Mouse (Mus musculus): ENCODE measurements around the gene St5. TPM values are rescaled to one million over a fixed set of nuclear protein-coding genes. Genes with fewer than 3 reads are reported as not detected.

The St5 gene
- polyA plus RNA-seq, 1 experiment, result 47.6 TPM

DNA sequence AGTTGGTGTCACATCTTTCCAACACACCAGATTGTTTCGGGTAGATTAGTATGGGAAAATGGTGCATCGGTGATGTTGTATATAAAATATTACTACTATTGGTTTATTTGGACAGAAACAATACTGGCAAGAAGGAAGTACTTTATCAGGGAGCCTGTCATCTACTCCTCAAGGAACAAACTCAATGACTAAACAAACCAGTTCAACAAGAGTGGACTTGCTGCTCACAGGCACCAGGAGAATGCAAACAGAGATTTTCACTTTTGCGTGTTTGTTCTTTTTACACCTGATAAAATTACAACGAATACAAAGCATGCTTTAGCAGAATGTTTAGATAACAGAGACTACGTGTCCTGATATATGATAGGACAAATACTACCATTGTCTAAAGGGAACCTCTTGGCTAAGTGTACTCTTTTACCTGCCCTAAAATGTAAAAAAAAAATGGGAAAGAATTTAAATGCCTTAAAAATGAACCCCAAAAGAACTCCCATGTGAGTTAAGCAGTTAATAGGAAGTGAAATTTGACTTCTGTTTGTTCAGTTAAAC lies 36.5 kb upstream of the St5 start:
- WGBS, result 61% methylated on average over 5 of the region's 5 CpGs
- no peak overlapping the region for H3K4me3 ChIP-seq (ENCODE audit: insufficient read depth, low read depth, low read length)
- no peak for DNase-seq
- H3K27ac ChIP-seq (ENCODE audit: insufficient read depth, low read depth, low read length), result no peak overlapping the region
- H3K36me3 ChIP-seq (ENCODE audit: control insufficient read depth, insufficient read depth, low read length), result peaks cover 12% of the 10 kb centered on the region
- no peaks in the 10 kb centered on the region for H3K4me1 ChIP-seq (ENCODE audit: control insufficient read depth, insufficient read depth, low read length)
- no peaks in the 10 kb centered on the region for H3K27me3 ChIP-seq (replicated peaks; ENCODE audit: control insufficient read depth, insufficient read depth, low read length)
- TF ChIP-seq CTCF (conservative IDR thresholded peaks at IDR 0.05; ENCODE audit: insufficient read depth, insufficient read length, low read depth, low read length) (no peak), POLR2A (IDR thresholded peaks at IDR 0.05; ENCODE audit: low read depth, low read length) (no peak)

DNA sequence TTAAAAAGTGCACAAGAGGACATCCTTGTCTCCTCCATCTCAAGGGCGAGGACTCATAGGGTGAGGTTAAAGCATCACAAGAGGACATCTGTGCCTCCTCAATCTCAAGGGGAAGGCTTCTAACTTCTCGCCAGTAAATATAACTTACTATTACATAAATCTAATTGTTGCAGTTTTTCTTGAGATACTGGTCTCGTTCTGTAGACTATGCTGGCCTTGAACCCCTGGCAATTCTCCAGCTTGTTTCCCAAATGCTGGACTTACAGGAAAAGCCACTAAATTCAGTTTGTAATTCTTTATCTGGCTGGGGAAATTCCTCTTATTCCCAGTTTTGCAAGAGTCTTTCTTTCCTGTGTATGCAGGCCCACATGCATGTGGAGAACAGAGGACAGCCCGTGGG lies 31.4 kb upstream of the St5 start:
- Histone ChIP-seq H3K4me3 (ENCODE audit: insufficient read depth, low read depth, low read length) (no peak overlapping the region), H3K27ac (ENCODE audit: insufficient read depth, low read depth, low read length) (peak overlapping the region; percentile 41; the same call in 1 of the 2 replicates), H3K4me1 (ENCODE audit: control insufficient read depth, insufficient read depth, low read length) (no peaks in the 10 kb centered on the region), H3K27me3 (replicated peaks; ENCODE audit: control insufficient read depth, insufficient read depth, low read length) (no peaks in the 10 kb centered on the region), H3K36me3 (ENCODE audit: control insufficient read depth, insufficient read depth, low read length) (peaks cover 9% of the 10 kb centered on the region)
- TF ChIP-seq CTCF (conservative IDR thresholded peaks at IDR 0.05; ENCODE audit: insufficient read depth, insufficient read length, low read depth, low read length), result no peak
- no peak for TF ChIP-seq POLR2A (IDR thresholded peaks at IDR 0.05; ENCODE audit: low read depth, low read length)
- peak; percentile 72 for DNase-seq
- 74% methylated on average over 4 of the region's 4 CpGs for WGBS

DNA sequence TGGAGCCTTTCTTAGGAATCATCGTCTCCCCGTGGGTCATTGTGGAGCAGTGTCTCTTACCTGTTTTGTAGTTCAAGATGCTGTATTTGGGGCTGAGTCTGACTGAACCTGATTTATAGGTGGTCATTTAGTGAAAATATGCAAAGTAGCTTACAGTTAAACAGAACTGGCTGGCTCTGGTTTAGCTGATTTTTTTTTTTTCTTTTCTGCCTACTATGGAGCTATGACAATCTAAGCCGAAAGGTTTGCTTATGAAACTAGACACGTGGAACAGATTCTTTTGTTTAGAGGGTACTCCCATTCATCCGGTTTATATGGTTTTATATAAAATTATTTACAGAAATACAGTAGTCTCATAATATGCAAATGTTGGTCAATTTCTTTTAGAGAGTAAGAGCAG lies 28.2 kb upstream of the St5 start, which contains the start of gene Ascl3:
Gene Ascl3, minus strand, starts transcription at position 101 of the 400 bp plus-strand sequence.
- peak within 1 kb of the TSS; percentile 21; the same call in 1 of the 2 replicates for H3K27ac ChIP-seq (ENCODE audit: insufficient read depth, low read depth, low read length)
- H3K36me3 ChIP-seq (ENCODE audit: control insufficient read depth, insufficient read depth, low read length), result peaks cover 3% of the 10 kb centered on the region; the same call in 1 of the 2 replicates
- no peaks in the 10 kb centered on the region for H3K27me3 ChIP-seq (replicated peaks; ENCODE audit: control insufficient read depth, insufficient read depth, low read length)
- TF ChIP-seq CTCF (conservative IDR thresholded peaks at IDR 0.05; ENCODE audit: insufficient read depth, insufficient read length, low read depth, low read length), result no peak
- no peak for TF ChIP-seq POLR2A (IDR thresholded peaks at IDR 0.05; ENCODE audit: low read depth, low read length)
- no peak within 1 kb of the TSS for H3K4me3 ChIP-seq (ENCODE audit: insufficient read depth, low read depth, low read length)
- no peak for DNase-seq
- H3K4me1 ChIP-seq (ENCODE audit: control insufficient read depth, insufficient read depth, low read length), result no peaks in the 10 kb centered on the region
- WGBS, result 84% methylated on average over 5 of the region's 5 CpGs

DNA sequence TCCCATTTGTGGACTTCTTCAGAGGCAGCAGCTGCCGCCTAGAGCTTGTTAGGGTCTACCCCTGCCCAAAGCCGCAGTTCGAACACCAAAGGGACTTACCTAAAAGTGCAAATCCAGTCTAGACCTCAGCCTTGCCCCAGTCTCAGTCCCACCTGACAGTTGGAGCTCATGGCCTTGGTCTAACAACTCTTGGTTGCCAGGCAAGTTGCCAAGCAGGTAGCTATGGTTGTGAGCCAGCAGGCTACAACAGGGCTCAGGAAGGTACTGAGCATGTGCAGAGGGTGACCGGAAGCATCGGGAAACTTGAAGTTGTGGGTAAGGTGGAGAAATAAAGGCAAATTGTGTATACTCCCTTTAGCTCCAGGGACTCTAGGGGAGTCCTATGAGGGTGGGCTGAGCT lies 20.3 kb upstream of the St5 start, which contains the start of gene BC051019:
Gene BC051019, minus strand, starts transcription at position 154 of the 400 bp plus-strand sequence.
- Histone ChIP-seq H3K4me3 (ENCODE audit: insufficient read depth, low read depth, low read length) (no peak within 1 kb of the TSS), H3K36me3 (ENCODE audit: control insufficient read depth, insufficient read depth, low read length) (no peaks in the 10 kb centered on the region), H3K27ac (ENCODE audit: insufficient read depth, low read depth, low read length) (no peak within 1 kb of the TSS), H3K4me1 (ENCODE audit: control insufficient read depth, insufficient read depth, low read length) (no peaks in the 10 kb centered on the region), H3K27me3 (replicated peaks; ENCODE audit: control insufficient read depth, insufficient read depth, low read length) (no peaks in the 10 kb centered on the region)
- DNase-seq, result no peak
- WGBS, result 85% methylated on average over 5 of the region's 5 CpGs
- TF ChIP-seq POLR2A (IDR thresholded peaks at IDR 0.05; ENCODE audit: low read depth, low read length), result no peak
- TF ChIP-seq CTCF (conservative IDR thresholded peaks at IDR 0.05; ENCODE audit: insufficient read depth, insufficient read length, low read depth, low read length), result no peak

DNA sequence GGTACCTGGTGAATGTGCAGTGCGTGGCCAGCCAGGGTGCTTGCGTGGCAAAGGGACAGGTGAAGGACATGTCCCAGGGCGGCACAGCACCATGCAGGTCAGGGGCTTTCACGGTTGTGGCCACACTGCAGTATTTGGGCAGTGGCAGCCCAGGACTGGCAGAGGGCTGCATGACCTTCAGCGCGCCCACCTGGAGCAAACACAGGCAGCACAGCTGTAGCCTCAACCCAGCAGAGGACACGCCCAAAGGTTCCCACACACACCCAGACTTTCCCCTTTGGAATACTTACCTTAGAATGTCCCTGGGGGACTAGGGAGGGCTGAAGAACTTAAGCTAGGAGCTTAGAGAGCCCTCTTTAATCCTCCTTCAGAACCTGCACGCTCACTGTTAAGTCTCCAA lies 19.7 kb upstream of the St5 start:
- TF ChIP-seq CTCF (conservative IDR thresholded peaks at IDR 0.05; ENCODE audit: insufficient read depth, insufficient read length, low read depth, low read length) (no peak), POLR2A (IDR thresholded peaks at IDR 0.05; ENCODE audit: low read depth, low read length) (no peak)
- H3K27ac ChIP-seq (ENCODE audit: insufficient read depth, low read depth, low read length), result no peak overlapping the region
- no peaks in the 10 kb centered on the region for H3K4me1 ChIP-seq (ENCODE audit: control insufficient read depth, insufficient read depth, low read length)
- no peak for DNase-seq
- H3K36me3 ChIP-seq (ENCODE audit: control insufficient read depth, insufficient read depth, low read length), result no peaks in the 10 kb centered on the region
- H3K4me3 ChIP-seq (ENCODE audit: insufficient read depth, low read depth, low read length), result no peak overlapping the region
- H3K27me3 ChIP-seq (replicated peaks; ENCODE audit: control insufficient read depth, insufficient read depth, low read length), result no peaks in the 10 kb centered on the region
- WGBS, result 95% methylated on average over 8 of the region's 8 CpGs

DNA sequence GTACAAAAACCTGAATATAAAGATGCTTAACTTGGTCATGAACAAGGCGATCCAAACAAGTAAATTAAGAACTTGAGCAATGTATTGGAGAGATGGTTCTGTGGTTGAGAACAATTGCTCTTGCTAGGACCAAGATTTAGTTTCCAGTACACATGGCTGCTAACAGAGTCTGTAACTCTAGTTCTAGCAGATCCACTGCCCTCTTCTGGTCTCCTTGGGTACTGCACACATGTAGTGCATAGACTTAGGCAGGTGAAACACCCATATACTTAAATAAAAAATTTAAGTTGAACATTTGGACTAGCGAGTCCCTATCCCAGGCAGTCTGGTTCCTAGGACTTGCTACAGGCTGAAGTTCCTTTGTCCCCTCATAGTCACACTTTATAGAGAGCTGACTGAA lies 19.2 kb upstream of the St5 start:
- 100% methylated on average over 2 of the region's 2 CpGs for WGBS
- DNase-seq, result no peak
- TF ChIP-seq CTCF (conservative IDR thresholded peaks at IDR 0.05; ENCODE audit: insufficient read depth, insufficient read length, low read depth, low read length), result no peak
- no peak for TF ChIP-seq POLR2A (IDR thresholded peaks at IDR 0.05; ENCODE audit: low read depth, low read length)

DNA sequence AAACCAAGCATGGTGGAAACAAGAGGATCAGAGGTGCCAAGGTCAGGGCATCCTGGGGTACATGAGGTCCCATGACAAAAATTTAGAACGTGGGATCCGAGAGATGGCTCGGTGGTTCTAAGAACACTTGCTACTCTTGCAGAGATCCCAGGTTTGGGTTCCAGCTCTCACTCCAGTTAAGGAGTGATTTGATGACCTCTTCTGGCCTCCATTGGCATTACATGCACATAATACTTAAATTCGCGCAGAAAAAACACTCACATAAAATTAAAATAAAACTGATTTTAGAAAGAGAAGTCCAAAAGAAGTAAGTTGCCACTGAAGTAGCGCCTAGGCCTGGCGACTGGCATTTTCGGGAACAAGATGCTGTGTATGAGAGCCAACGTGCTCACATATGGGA lies 15.9 kb upstream of the St5 start:
- Histone ChIP-seq H3K27me3 (replicated peaks; ENCODE audit: control insufficient read depth, insufficient read depth, low read length) (no peaks in the 10 kb centered on the region), H3K4me3 (ENCODE audit: insufficient read depth, low read depth, low read length) (no peak overlapping the region), H3K4me1 (ENCODE audit: control insufficient read depth, insufficient read depth, low read length) (no peaks in the 10 kb centered on the region), H3K27ac (ENCODE audit: insufficient read depth, low read depth, low read length) (no peak overlapping the region), H3K36me3 (ENCODE audit: control insufficient read depth, insufficient read depth, low read length) (no peaks in the 10 kb centered on the region)
- DNase-seq, result peak; percentile 45
- TF ChIP-seq CTCF (conservative IDR thresholded peaks at IDR 0.05; ENCODE audit: insufficient read depth, insufficient read length, low read depth, low read length), result 0 out of 2 replicates have a peak, but pooled peaks have one; percentile 15
- no peak for TF ChIP-seq POLR2A (IDR thresholded peaks at IDR 0.05; ENCODE audit: low read depth, low read length)
- 59% methylated on average over 9 of the region's 9 CpGs for WGBS

More for the DNA sequence above, 19.2 kb upstream of the St5 start:
- no peak overlapping the region for H3K4me3 ChIP-seq (ENCODE audit: insufficient read depth, low read depth, low read length)
- no peaks in the 10 kb centered on the region for H3K4me1 ChIP-seq (ENCODE audit: control insufficient read depth, insufficient read depth, low read length)
- no peak overlapping the region for H3K27ac ChIP-seq (ENCODE audit: insufficient read depth, low read depth, low read length)
- H3K27me3 ChIP-seq (replicated peaks; ENCODE audit: control insufficient read depth, insufficient read depth, low read length), result no peaks in the 10 kb centered on the region
- H3K36me3 ChIP-seq (ENCODE audit: control insufficient read depth, insufficient read depth, low read length), result no peaks in the 10 kb centered on the region

Measured in kidney, adult 2 months (tissue).